Mouse (Mus musculus) left cerebral cortex, postnatal 36 days (tissue): ENCODE data around the gene Syce1. TPM values are rescaled to one million over a fixed set of nuclear protein-coding genes. Genes with fewer than 3 reads are reported as not detected.

Experiments used
- DNase-seq, 2 experiments: peaks; one replicate each; pipeline ENCODE4 v3.0.0; 2021 to 2022; ENCODE audit warnings: low spot score in 2 of 2, mixed read lengths in 1 of 2
- intact Hi-C: fragments of 180-260 bp; cut with DNase I; formaldehyde crosslinking; loops from one replicate; pipeline ENCODE4 v1.15.1; 2025
- total RNA-seq, 2 experiments: library from RNA; stranded (reverse); gene quantifications; 2 replicates each; pipeline ENCODE4 v1.2.3; 2021

Syce1 gene
- under 1 TPM; 0.22 to 0.54 TPM for total RNA-seq

- intact Hi-C loops: no loop called here
- DNase-seq: no peak
Observed at GRCm38 (mm10) chr7:140787406-140788052, at the start of gene Syce1. Gene Syce1 (minus strand): TSS chr7:140787852.

GRCm38 (mm10) chr7:140836243-140837115 is 48.8 kb upstream of the Syce1 start:
- DNase-seq: peak in 1 of 2 experiments; percentile 59
- intact Hi-C loops: no loop called here

DNA sequence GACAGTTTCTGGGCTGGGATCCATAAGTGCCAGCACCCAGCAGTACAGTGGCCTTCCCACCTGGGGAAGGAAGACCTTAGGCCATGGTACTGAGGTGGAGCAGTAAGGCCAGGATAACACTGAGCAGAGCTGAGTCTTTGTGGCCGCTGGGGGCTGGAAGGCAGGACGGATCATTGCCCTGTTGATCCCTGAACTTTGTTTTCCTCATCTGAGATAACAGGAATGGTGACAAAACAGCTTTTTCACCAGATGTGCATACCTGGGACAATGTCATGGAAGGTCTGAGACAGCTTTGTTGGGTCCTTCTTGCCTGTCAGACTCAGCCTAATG is 48.1 kb upstream of the Syce1 start:
- intact Hi-C loops: no loop called here

DNA sequence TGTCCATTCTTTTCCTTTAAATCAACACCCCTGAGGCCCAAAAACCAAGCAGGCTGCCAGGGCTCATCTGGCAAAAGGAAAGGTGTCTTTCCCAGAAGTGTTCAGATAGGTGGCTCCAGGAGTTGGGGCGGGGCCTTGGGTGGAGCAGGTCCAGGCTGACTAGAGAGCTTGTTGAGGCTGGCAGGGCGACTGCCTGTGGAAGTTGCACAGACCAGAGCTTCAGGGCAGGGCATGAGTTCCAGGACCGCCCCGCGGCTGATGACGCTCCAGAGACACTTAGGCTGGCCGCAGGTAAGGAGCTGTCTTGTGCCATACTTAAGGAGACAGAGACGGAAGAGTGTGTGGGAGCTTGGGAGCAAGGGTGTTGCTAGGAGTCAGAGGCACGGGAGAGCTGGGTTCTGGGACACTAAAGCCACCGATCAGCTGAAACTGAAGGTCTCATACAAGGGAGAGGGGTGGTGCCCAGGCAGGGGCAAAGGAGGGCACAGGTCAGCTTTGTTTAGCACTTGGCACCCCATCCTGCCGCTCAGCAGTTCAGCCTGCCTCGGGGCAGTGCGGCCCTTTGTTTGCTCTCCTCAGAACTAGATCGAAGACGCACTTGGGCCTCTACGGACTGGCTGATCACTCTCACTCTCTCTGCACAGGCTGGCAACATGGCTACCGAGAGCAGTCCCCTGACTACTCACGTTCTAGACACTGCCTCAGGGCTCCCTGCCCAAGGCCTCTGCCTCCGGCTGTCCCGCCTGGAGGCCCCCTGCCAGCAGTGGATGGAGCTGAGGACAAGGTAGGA is 47.5 kb upstream of the Syce1 start, which contains the start of gene Urah:
Urah (plus strand) TSS at position 51 of the 790 bp plus-strand sequence.
- intact Hi-C loops: no loop called here
- DNase-seq: no peak

More for the DNA sequence above, 48.1 kb upstream of the Syce1 start:
- DNase-seq: no peak

DNA sequence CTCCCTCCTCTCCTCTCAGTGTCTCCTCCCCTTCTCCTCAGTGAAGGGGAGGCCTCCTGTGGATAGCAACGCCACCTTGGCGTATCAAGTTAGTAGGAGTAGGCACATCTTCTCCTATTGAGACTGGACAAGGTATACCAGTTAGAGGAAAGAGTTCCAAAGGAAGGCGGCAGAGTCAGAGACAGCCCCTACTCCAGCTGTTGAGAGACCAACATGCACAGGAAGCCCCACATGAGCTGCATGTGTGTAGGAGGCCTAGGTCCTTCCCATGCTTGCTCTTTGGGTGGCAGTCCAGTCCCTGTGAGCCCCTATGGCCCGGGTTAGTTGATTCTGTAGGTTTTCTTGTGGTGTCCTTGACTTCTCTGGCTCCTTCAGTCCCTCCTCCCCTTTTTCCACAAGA is 45.7 kb upstream of the Syce1 start:
- intact Hi-C loops: no loop called here
- DNase-seq: no peak

- DNase-seq: peak in 1 of 2 experiments; percentile 1
- intact Hi-C loops: no loop called here
Observed at GRCm38 (mm10) chr7:140831447-140831846, 43.8 kb upstream of the Syce1 start.

- intact Hi-C loops: loop anchor here (2.0 kb wide), 2 partner anchors 676 to 750 kb away; no protein-coding TSS in a partner anchor
- peak; percentile 69 to 81 for DNase-seq
Observed at GRCm38 (mm10) chr7:140828171-140828881, 40.7 kb upstream of the Syce1 start.

DNA sequence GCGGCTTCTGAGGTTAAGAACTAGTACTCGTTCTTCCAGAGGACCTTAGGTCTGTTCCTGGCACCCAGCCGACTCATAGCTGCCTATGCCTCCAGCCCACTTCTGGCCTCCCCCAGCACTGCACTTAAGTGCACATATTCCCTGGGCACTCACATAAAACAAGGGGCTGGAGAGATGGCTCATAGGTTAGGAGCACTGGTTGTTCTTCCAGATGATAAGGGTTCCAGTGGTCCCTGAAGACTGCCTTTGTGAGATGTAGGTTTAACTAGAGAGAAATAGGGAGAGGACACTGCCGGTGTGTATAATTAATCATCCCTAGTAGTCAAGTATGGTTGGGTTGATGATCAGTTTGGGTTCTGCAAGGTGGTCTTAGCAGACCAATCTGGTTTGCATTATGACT is 35.1 kb upstream of the Syce1 start:
- no peak for DNase-seq
- intact Hi-C loops: no loop called here

DNA sequence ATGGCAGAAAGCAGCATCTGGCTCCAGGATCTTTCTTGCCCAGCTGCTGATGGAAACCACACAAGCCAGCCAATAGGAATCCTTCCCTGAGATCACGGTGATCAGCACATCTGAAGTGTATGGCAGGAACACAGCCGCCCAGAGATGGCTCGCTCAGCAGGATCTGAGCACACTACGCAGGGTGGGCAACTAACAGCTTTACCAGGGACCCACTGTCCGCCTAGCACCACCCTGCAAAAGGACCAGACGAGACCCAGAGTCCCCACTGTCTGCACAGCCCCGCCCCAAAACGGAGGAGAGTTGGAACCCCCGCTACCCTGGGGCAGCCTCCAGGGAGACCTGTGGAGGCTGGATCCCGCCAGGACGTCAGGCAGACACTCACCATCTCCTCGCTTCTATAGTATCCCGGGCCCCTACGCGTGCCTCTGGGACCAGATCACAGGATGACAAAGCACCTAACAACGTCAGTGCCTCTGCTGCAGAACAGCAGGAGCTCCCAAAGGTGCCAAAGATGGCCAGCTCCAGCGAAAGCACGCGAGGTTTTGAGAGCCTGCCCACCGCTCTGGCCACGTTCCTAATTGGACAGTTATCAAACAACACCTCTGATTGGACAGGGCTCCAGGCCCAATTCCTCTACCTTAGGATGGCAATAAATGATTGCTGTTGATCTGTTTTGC is 34.1 kb upstream of the Syce1 start, which contains the start of gene Zfp941:
Zfp941 (minus strand) TSS at position 526 of the 677 bp plus-strand sequence.
- peak; percentile 61 to 75 for DNase-seq
- intact Hi-C loops: no loop called here

DNA sequence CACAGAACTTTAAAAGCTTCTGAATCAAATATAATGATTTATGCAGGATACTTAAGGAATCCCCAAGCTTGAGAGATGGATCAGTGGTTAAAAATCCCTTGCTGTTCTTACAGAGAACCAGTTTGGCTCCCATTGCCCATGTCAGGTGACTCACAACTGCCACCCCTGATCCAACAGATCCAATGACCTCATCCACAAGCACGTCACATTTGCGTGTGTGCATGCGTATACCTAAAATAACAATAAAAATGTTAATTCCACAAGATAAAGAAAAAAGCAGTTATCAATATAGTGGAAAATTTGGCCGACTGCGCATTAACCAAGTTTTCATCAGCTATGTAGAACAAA is 33.6 kb upstream of the Syce1 start:
- intact Hi-C loops: no loop called here
- no peak for DNase-seq

DNA sequence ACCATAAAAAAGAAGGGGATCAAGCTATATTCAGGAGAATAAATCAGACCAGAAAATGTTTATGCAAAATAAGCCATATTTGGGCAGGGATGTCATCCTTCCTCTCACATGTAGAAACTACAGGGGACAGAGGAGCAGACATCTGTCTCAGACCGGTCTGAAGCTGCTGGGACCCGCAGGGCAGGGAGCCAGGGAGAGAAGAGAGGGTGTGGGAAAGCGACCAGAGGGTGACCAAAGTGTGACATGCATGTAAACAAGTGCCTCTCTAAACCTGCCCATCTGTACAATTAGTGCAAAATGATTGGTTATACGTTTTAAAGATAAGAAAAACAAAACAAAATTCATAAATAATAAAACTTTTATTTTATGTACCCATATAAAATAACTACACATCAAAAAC is 32.5 kb upstream of the Syce1 start:
- DNase-seq: no peak
- intact Hi-C loops: no loop called here

DNA sequence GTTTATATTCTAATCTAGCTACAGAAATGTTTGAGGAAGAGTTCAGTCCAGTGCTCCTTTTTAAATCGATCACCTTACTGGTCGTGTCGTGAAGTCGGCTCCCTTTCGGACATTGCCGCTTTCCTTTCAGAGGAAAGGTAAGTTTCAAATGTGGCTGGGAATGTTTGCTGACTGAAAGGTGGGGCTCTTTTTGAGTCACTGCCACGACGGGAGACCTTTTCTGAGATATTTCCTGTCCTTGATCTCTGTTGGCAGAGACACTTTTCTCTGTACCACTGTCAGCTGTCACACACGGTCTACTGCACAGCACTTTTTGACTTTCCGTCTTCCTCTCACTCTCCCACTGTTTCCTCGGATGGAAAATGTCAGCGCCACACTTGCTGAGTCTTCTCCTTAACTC is 25.2 kb upstream of the Syce1 start:
- DNase-seq: no peak
- intact Hi-C loops: no loop called here

DNA sequence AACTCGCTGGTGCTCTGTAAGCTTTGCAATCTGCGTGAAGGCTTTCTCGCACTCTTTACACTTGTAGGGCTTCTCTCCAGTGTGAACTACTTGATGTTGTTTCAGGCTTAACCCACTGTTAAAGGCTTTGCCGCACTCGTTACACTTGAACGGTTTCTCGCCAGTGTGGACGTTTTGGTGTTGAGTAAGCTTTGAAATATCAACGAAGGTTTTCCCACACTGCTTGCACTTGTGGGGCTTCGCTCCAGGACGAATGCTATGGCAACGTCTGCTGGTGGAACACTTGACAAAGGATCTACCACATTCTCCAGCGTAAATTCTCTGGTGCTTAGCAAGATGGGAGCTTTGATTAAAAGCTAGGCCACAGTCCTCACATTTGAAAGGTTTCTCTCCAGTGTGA is 24.1 kb upstream of the Syce1 start:
- intact Hi-C loops: no loop called here
- DNase-seq: no peak

DNA sequence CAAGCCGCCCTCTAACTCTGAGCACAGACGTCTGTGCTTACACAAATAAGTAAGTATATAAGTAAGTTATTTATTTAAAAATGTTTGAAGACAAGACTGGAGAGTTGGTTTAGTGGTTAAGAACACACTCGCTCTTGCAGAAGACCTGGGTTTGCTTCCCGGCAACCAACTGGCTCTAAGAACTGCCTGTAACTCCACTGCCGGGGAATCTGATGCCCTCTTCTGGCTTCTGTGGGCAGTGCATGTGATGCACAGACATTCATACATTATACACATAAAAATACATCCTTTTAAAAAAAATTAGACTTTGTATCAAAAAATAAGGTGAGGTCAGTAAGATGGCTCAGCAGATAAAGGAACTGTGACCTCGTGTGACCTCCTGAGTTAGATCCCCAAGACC is 22.8 kb upstream of the Syce1 start:
- intact Hi-C loops: no loop called here
- DNase-seq: no peak

- intact Hi-C loops: no loop called here
- DNase-seq: peak; percentile 39 to 47
Observed at GRCm38 (mm10) chr7:140805704-140806103, 18.1 kb upstream of the Syce1 start.

DNA sequence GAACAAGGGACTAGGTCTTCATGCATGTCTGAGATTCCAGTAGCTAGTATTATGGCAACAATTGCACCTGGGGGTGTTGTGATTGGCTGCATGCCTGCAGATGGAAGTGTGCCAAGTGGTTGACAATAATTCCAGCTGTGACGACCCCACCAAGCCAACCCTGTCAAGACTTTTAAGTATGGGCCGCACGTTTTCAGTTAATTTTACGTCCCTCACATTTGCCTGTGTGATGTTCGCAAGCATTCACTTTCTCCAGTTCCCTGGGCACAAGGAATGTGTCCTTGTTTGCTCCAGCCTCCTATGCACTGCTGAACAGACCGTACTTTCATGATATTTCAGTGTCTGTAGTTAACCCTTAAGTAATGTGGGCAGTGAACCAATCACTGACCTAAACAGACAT is 15.0 kb upstream of the Syce1 start:
- DNase-seq: no peak
- intact Hi-C loops: no loop called here

GRCm38 (mm10) chr7:140798212-140798611 is 10.6 kb upstream of the Syce1 start:
- DNase-seq: no peak
- intact Hi-C loops: no loop called here

GRCm38 (mm10) chr7:140797619-140798018 is 10.0 kb upstream of the Syce1 start:
- intact Hi-C loops: no loop called here
- DNase-seq: no peak

DNA sequence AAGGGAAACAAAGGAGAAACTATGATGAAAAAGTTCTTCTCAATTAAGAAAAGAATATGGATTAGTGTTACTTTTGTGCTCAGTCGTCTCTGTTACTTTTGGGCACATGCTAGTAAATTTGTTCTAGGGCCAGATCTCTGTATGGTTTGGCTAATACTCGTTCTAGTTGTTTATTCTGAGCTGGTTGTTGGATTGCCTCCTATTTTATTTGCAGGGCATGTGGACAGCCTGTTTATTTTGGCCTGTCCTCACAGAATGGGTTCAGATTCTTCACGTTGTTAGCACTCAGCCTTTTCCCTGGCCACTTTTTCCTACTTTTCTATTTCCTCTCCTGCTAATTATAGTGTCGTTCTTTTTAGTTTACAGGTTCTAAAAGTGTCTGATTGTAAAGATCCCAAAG is 5.9 kb upstream of the Syce1 start:
- intact Hi-C loops: no loop called here
- no peak for DNase-seq
